Comparison of ENCODE assay signal across 8 mouse cellular contexts in the genomic region with DNA sequence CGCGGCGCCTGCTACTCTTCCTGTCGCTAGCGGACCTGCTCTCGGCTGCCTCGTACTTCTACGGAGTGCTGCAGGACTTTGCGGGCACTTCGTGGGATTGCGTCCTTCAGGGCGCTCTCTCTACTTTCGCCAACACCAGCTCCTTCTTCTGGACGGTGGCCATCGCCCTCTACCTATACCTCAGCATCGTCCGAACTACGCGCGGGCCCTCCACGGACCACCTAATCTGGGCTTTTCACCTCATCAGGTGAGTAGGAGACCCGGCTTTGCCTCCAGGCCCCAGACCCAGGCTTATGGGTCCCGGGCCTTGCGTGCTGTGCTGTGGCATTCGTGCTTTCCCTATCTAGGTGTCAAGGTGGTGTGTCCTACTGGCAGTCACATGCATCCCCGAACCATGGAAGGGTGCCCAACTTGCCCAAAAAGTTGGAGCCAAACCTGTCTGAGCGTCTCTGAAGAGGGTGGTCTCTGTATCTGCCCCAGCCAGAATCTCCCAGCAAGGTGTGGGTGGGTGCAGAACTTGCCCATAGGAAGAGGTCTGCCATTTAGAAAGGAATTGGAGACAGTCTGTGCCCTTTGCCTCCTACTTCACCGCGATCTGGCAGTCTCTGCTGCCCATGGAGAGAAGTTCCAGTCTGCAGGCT. TPM values are rescaled to one million over a fixed set of nuclear protein-coding genes. Genes with fewer than 3 reads are reported as not detected.
DNase-seq lines count a peak whose midpoint lies in the region; ATAC-seq and TF ChIP-seq lines count a peak whose summit lies in the region.

No protein-coding gene starts in this region.

- ATAC-seq in hindbrain, embryonic 11.5 days (ENCODE audit: low FRiP score), result 0 out of 2 replicates have a peak, but pooled peaks have one; percentile 2
- no peak for ATAC-seq in midbrain, embryonic 11.5 days (ENCODE audit: low FRiP score)

- whole genome bisulfite sequencing in heart, adult 2 months, result 16% methylated on average over 29 of the region's 29 CpGs
- WGBS in hindbrain, embryonic 11.5 days, result 17% methylated on average over 29 of the region's 29 CpGs
- 13% methylated on average over 29 of the region's 29 CpGs for WGBS in midbrain, embryonic 11.5 days

- no peak for DNase-seq in heart, adult 2 months
- no peak for DNase-seq in heart, adult 8-10 months (ENCODE audit: low spot score)
- DNase-seq in MEL-GATA-1-ER (ENCODE audit: extremely low read depth, low read depth), result peak; percentile 9
- no peak for DNase-seq in hindbrain, embryonic 11.5 days (ENCODE audit: low spot score)
- no peak for DNase-seq in midbrain, embryonic 11.5 days (ENCODE audit: low spot score, missing footprints)
- no peak for DNase-seq in adrenal gland, postnatal 25 days
- no peak for DNase-seq in urinary bladder, postnatal 14 days (ENCODE audit: low spot score)
- DNase-seq in adrenal gland, postnatal 4 days (ENCODE audit: low spot score in 2 of 2), result no peak

- 0 out of 2 replicates have a peak, but pooled peaks have one; percentile 18 for TF ChIP-seq EP300 in heart, adult 2 months (IDR thresholded peaks at IDR 0.05; ENCODE audit: insufficient read depth, low read depth, low read length)

- no peaks in the 10 kb centered on the region for H3K9me3 ChIP-seq in hindbrain, embryonic 11.5 days (ENCODE audit: control insufficient read depth, low read length)
- H3K9me3 ChIP-seq in midbrain, embryonic 11.5 days (ENCODE audit: control insufficient read depth, low read length), result no peaks in the 10 kb centered on the region

- H3K4me3 ChIP-seq in heart, adult 2 months, result peak overlapping the region; percentile 65
- peak overlapping the region; percentile 54 for H3K4me3 ChIP-seq in hindbrain, embryonic 11.5 days (ENCODE audit: low read depth, low read length)
- peak overlapping the region; percentile 54 for H3K4me3 ChIP-seq in midbrain, embryonic 11.5 days (ENCODE audit: low read depth, low read length)

- intact Hi-C loops in heart, adult 2 months (cut with DNase I), result no loop called here

- H3K36me3 ChIP-seq in heart, adult 2 months (ENCODE audit: control insufficient read depth, insufficient read depth, low read length), result no peaks in the 10 kb centered on the region
- no peaks in the 10 kb centered on the region for H3K36me3 ChIP-seq in hindbrain, embryonic 11.5 days (ENCODE audit: control insufficient read depth, insufficient read depth, low read length)
- no peaks in the 10 kb centered on the region for H3K36me3 ChIP-seq in midbrain, embryonic 11.5 days (ENCODE audit: control insufficient read depth, insufficient read depth, low read length)

- H3K79me2 ChIP-seq in heart, adult 2 months (replicated peaks; ENCODE audit: control insufficient read depth, insufficient read depth, low read length), result no peaks in the 10 kb centered on the region

- H3K9ac ChIP-seq in heart, adult 2 months (ENCODE audit: low read depth, low read length), result peak overlapping the region; percentile 94
- H3K9ac ChIP-seq in hindbrain, embryonic 11.5 days (ENCODE audit: low read depth, low read length), result peak overlapping the region; percentile 53
- peak overlapping the region; percentile 52 for H3K9ac ChIP-seq in midbrain, embryonic 11.5 days (ENCODE audit: low read length)

- H3K4me2 ChIP-seq in hindbrain, embryonic 11.5 days (replicated peaks; ENCODE audit: low read depth, low read length), result peak overlapping the region; percentile 97
- H3K4me2 ChIP-seq in midbrain, embryonic 11.5 days, result peak overlapping the region; percentile 99

- H3K27ac ChIP-seq in heart, adult 2 months, result peak overlapping the region; percentile 94
- H3K27ac ChIP-seq in hindbrain, embryonic 11.5 days (ENCODE audit: low read depth, low read length), result no peak overlapping the region
- H3K27ac ChIP-seq in midbrain, embryonic 11.5 days (ENCODE audit: low read depth, low read length), result no peak overlapping the region

- no peaks in the 10 kb centered on the region for H3K27me3 ChIP-seq in heart, adult 2 months (ENCODE audit: control insufficient read depth, insufficient read depth, low read length)
- 0 out of 2 replicates have a peak, but pooled peaks cover 8% of the 10 kb centered on the region for H3K27me3 ChIP-seq in hindbrain, embryonic 11.5 days (ENCODE audit: control insufficient read depth, insufficient read depth, low read length)
- H3K27me3 ChIP-seq in midbrain, embryonic 11.5 days (ENCODE audit: control insufficient read depth, insufficient read depth, low read length), result peaks cover 16% of the 10 kb centered on the region

- TF ChIP-seq CTCF in heart, adult 2 months (IDR thresholded peaks at IDR 0.05), result no peak

- TF ChIP-seq POLR2A in heart, adult 2 months (IDR thresholded peaks at IDR 0.05; ENCODE audit: insufficient read depth, low read depth, low read length), result peak; percentile 40; the same call in 1 of the 2 replicates

- peaks cover 3% of the 10 kb centered on the region; the same call in 1 of the 2 replicates for H3K4me1 ChIP-seq in heart, adult 2 months (ENCODE audit: control insufficient read depth, insufficient read depth, low read length)
- no peaks in the 10 kb centered on the region; the same call in none of the 2 replicates for H3K4me1 ChIP-seq in hindbrain, embryonic 11.5 days (replicated peaks; ENCODE audit: control insufficient read depth, insufficient read depth, low read length)
- peaks cover 6% of the 10 kb centered on the region for H3K4me1 ChIP-seq in midbrain, embryonic 11.5 days (ENCODE audit: control insufficient read depth, insufficient read depth, low read length)

RNA-seq across cellular contexts. Expression of a gene that starts 0.8 kb away (rescaled TPM):
- 10 to 100 TPM; 34.2 to 42.4 TPM for total RNA-seq in heart, adult 2 months (2021)
- polyA plus RNA-seq in heart, adult 2 months (2012; rRNA removed), result 21.8 and 29.2 TPM in 2 replicates
- 10 to 100 TPM; 28.8 to 42.7 (median 39.0) TPM for total RNA-seq in heart, adult 8-10 months (2022)
- polyA plus RNA-seq in hindbrain, embryonic 11.5 days (2014; fragmentation: Nextera tagmentation; extraction: Ambion mirVana), result 0.24 and 0.68 TPM in 2 replicates
- 0.10 and 0.15 TPM in 2 replicates for polyA plus RNA-seq in midbrain, embryonic 11.5 days (2014; fragmentation: Nextera tagmentation; extraction: Ambion mirVana)
- 1.1 and 1.7 TPM in 2 replicates for total RNA-seq in adrenal gland, postnatal 25 days (2021)
- 1 to 10 TPM; 3.1 to 3.8 TPM for total RNA-seq in adrenal gland, postnatal 4 days (2021)

RNA-seq across cellular contexts. Expression of a gene that starts 31.1 kb away (rescaled TPM):
- total RNA-seq in heart, adult 2 months (2021), result under 1 TPM in 1 of 2 experiments, not detected in 1; 0.09 TPM
- 1.4 and 1.8 TPM in 2 replicates for polyA plus RNA-seq in heart, adult 2 months (2012; rRNA removed)
- under 1 TPM in 1 of 4 experiments, not detected in 3; 0.55 TPM for total RNA-seq in heart, adult 8-10 months (2022)
- 1.3 TPM in 2 replicates for polyA plus RNA-seq in hindbrain, embryonic 11.5 days (2014; fragmentation: Nextera tagmentation; extraction: Ambion mirVana)
- polyA plus RNA-seq in midbrain, embryonic 11.5 days (2014; fragmentation: Nextera tagmentation; extraction: Ambion mirVana), result 1.1 and 1.6 TPM in 2 replicates
- total RNA-seq in adrenal gland, postnatal 25 days (2021), result 2.3 and 3.6 TPM in 2 replicates
- total RNA-seq in adrenal gland, postnatal 4 days (2021), result 1 to 10 TPM in 1 of 2 experiments, under 1 TPM in 1; 0.73 to 3.5 TPM

Comparison
In these comparisons a context has a peak if more than half of its experiments do, and no peak if none do; other contexts are left out.
1. RNA of a gene that starts 0.8 kb away (total RNA-seq): 34.2 to 42.4 TPM in heart, adult 2 months and 28.8 to 42.7 TPM in heart, adult 8-10 months; 3.1 to 3.8 TPM in adrenal gland, postnatal 4 days and 1.1 to 1.7 TPM in adrenal gland, postnatal 25 days; every median in the first group is over 4 times any median in the second.
2. Peak in every context shown above with its lines, with median percentiles within 50 percentile points of each other: H3K4me3 ChIP-seq and H3K9ac ChIP-seq.